Mouse (Mus musculus): ENCODE measurements around the gene Zfand2b.

The Zfand2b gene

DNA sequence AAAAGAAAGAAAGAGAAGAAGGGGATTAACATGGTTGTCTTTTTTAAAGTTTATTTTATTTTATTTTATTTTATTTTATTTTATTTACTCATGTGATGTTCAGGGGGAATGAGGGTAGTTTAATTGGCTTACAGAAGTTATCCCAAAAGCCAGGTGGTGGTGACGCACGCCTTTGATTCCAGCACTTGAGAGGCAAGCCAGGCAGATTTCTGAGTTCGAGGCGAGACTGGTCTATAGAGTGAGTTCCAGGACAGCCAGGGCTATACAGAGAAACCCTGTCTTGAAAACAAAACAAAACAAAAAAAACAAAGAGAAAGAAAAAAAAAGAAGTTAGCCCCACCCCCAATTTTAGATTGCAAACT is 8.2 kb upstream of the Zfand2b start:
- no peak for DNase-seq

DNA sequence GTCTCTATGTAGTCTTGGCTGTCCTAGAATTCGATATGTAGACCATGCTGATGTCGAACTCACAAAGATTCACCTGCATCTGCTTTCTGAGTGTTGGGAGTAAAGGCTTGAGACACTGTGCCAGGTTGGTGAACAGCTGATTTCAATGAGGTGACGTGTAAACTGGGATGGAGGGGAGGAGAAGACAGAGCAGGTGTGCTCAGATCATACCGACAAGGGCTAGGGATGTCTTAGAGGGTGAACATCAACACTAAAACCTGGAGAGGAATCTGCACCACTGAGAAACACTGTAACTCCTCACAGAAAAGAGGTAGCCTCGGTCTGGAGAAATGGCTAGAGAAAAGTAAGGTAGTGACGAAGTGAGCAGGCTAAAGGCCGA is 364 bp upstream of the Zfand2b start:
- no peak for DNase-seq

DNA sequence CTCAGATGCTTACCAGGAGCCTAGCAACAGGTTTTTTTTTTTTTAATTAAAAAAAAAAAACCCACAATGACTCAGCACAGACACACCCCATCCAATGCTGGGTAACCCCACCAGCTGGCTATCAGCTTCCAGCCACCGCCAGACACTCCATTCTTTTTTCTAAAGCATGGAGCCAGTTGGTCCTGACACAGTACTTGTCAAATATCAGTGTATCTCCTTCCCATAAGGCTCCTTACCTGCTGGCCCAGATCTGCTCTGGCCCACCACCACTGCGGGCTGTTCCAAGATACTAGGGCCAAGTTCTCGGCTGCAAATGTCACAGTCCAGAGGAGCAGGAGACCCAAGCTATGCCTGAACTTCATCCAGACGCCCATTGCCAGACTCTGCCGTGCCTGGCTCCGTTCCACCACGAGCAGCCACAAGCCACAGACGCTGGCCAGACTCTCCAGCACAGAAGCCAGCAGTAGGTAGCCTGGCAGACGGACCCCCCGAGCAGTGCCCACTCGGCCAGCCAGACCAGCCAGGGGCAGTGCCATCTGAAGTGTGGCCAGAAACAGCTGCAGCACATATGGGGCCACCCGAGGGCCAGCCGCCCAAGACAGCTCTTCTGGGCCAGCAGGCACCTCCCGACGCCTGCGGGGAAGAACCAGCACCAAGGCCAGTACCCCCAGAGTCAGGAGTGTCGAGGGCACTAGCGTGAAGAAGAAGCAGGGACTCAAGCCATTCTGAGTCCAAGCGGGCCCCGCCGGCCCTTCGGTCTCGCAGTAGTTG is 11.1 kb downstream of the Zfand2b start:
- no peak for DNase-seq

DNA sequence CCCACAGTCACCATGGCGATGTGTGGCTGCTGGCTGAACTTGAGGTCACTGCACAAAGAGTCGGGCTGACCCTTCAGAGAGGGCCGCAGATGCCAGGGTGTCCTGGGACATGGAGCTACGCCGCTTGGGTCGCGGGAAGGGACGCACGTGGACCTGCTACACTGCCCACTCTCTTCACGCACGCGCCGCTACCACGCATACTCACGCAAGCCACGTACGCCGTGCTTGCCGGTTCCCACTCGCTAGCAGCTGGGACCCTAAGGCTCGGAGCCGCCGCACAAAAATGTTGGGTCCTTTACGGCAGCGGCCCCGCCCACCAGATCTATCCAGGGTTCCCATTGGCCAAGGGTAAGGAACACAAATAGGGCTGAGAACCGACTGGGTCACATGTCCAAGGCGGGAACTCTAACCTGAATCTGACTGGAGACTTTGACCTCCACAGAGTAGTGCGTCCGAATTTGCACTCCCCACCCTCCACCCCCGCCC is 11.7 kb downstream of the Zfand2b start, which contains the start of gene Abcb6:
Gene Abcb6 (minus strand): TSS at position 288 of the 486 bp plus-strand sequence.
- peak; percentile 90 for DNase-seq

DNA sequence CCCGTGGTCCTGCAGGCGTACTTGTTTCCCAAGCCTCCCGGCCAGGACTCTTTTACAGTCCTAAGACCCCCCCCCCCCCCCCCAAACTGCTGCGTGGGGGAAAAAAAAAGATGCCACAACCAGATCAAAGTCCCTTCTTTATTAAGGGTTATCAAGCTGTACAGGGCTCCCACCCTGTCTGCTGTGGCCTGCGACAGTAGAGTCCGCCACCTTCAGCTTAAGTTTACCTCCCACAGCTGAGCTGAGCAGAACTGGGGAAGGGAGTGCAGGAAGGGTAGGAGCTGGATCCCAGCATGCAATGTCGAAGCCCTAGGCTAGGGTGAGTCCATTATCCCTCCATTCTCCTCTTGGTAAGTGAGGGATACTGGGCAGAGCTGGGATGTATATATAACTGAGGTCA is 12.3 kb downstream of the Zfand2b start:
- no peak for DNase-seq

DNA sequence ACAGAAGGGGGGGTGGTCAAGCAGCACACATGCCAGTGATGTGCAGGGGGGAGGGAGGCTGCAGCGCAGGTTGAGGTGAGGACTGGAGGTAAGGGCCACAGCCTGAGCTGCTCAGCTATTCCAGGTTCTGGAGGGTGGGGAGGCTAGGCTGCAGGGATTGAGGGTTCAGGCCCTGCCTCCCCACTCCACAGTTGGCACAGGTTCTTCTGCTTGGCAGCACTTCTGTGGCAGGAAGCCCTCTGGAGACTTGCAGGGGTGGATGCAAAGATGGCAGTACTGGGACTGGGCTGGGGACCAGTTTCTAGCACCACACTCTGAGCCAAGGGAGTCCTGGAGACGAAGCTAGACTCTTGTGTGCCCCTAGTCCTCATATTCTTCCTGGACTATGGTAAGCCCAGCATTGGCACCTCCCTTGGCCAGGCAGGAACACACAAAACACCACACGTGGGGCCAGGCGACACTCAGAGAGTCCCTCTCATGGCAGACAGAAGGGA is 13.0 kb downstream of the Zfand2b start:
- DNase-seq: no peak

DNA sequence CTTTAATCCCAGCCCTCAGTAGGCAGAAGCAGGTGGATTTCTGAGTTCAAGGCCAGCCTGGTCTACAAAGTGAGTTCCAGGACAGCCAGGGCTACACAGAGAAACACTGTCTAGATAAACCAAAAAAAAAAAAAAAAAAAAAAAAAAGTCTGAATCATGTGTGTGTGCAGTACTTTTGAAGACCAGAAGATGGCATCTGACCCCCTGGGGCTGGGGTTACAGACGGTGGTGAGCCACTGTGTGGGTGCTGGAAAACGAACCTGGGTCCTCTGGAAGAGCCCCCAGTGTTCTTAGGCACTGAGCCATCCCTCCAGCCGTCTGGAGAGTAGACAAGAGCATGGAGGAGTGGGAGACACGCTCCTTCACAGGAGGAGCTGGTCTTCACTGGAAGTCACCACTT is 13.7 kb downstream of the Zfand2b start:
- no peak for DNase-seq

DNA sequence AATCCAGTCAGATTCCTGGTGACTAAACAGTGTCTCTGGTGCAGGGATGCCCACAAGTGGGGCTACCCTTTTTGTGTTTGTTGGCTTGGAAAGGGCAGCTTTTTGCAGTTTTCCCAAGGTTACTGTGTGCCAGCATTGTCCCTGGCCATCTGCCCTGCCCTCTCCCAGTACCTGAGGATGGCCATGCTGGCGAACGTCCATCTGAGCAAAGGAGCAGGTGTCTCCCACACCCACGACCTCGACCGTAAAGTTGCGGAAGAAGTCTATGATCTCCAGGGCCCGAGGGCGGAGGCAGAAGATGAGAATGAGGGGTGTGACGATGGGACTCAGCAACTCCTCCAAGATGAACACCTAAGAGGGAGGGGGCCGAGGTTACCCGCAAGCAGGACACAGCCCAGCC is 17.0 kb downstream of the Zfand2b start:
- no peak for DNase-seq

DNA sequence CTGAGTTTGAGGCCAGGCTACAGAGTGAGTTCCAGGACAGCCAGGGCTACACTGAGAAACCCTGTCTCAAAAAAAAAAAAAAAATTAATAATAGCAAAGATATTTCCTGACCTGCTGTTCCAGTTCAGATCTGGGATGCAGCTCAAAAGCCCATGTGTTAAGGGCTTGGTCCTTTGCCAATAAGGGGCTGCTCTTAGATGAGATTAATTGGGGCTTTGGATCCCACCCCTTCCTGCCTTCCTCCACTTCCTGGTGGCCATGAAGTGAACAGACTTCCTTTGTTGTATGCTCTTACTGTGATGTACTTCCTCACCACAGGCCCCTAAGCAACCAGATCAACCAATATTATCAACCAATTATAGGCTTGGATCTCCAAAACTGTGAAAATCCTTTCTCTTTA is 18.7 kb downstream of the Zfand2b start:
- no peak for DNase-seq

DNA sequence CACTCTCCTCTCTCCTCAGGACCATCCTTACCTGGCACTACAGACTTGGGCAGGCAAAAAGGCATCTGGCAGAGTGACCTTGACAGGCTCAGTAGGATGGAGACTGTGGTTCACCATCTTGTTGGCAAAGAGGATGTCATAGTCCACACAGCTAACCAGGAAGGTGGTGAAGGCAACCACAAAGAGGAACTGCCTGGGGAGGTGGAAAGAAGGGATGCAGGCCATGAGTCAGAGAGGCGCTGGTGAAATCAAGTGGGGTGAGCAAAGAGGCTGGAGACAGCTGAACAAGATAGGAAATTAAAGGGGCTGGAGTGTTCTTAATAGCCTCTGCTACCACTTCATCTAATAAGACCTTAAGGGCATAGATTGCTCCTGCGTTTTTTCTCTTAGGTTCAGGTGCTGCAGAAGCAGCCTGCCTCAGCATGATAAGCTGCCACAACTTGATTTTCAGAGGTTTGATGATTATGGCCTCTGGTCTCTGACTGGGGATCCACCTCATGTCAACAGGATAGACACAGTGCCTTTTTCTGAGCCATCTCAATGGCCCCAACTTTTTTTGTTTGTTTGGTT is 19.6 kb downstream of the Zfand2b start:
- DNase-seq: no peak

DNA sequence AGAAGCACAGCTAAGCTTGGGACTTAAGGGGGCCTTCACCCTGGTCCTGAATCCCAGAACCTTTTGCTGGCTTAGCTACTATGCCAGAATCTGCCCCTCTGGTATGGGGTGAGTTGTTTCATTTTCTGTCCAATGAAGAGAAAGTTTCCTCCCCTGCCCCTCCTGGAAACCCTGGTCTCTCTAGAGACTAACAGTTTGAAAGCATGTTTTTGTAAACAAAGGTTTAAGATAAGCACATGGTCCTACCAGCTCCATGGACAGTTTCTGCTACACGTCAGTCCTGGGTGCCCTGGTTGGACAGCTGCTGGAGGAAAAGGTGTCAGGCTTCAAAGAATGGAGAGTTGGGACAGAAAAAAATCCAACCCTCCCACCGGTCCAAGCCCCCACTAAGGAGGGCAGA is 22.1 kb downstream of the Zfand2b start:
- no peak for DNase-seq

DNA sequence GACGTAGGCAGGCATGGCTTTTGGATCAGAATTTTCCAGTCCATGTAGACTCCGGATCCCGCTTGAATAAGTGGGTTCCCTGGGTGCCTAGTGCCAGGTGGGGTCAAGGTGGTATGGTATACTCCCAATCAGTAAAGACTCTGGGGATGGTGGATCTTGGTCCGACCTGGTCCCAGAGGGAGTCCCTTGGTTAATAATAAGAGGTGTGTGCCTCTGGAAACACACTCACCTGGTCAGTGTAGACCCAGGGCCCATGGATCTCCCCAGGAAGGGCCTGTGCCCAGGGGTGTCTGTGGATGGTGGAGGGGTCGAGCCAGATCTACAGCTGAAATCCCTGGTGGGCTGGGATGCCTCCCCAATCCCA is 22.8 kb downstream of the Zfand2b start:
- no peak for DNase-seq

DNA sequence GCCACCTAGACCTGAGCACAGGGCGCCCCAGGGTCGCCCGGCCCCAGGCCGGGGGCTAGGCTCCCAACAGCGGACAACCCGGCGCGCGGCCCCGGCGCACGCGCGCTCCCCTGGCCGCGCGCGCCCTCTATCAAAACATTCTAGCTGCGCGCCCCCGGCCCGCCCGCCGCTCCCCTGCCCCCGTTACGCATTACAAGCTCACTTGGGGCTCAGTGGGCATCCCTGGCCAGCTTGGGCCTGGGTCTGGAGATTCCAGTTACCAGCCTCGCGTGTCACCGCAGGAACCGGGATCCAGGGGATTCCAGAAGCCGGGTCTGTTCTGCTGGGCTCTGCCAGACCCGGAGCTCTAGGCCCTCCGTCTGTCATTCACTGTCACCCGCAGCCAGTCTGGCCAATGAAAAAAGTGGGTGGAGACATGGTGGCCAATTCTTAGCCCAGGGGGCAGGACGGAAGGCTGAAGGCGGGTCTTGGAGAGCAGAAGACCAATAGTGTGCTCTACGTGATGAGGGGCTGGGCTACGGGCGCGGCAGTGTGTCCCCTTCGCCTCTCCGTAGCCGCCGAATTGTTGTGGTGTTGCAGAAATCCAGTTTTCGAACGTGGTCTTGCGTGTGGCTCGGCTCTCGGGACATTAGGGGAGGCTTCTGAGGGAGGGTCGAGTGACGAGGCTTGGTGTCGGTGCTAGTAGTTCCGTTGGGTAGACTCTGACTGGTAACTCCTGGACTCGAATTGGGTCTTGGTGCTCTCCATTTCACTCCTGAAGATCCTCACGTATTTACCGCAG is 23.4 kb downstream of the Zfand2b start, which contains the start of the genes Ankzf1 and Atg9a:
Gene Ankzf1 (plus strand): TSS at position 530 of the 781 bp plus-strand sequence.
Gene Atg9a (minus strand): TSS at position 575 of the 781 bp plus-strand sequence.
- peak; percentile 89 for DNase-seq

DNA sequence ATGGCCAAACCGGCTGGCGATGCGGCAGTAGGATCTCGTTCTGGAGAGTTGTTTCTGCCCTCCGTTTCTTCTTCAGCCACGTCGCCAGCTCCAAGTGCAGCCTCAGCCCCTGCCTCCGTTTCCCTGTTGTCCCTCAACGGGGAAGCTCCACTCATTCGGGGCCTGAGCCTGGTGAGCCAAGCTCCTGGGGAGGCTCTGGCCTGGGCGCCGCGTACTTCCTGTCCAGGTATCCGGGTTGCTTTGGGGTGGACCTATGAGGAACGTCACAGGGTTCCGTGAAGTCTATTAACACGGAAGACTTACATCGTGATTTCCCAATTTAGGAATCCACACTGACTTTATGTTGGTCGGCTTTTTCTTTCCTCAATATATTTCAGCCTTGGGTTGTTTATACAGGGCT is 24.0 kb downstream of the Zfand2b start:
- peak; percentile 44 for DNase-seq

DNA sequence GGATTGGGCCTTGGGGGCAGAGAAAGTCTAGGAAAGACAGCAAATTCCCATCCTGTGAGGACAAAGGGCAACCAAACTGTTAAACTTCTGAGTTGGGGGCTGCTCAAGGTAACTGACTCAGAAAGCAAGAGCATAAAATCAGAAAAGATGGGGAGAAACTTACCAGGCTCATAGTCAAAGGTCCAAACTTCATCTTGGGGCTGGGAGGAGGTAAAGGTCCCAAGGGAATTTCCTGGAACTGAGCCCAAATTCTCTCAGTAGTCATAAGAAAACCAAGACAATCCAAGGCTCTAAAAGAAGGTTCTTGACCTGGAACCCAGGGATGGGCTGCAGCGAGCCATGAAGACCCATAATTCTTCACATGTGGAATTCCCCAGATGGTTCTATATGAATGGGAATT is 32.8 kb downstream of the Zfand2b start:
- DNase-seq: no peak

DNA sequence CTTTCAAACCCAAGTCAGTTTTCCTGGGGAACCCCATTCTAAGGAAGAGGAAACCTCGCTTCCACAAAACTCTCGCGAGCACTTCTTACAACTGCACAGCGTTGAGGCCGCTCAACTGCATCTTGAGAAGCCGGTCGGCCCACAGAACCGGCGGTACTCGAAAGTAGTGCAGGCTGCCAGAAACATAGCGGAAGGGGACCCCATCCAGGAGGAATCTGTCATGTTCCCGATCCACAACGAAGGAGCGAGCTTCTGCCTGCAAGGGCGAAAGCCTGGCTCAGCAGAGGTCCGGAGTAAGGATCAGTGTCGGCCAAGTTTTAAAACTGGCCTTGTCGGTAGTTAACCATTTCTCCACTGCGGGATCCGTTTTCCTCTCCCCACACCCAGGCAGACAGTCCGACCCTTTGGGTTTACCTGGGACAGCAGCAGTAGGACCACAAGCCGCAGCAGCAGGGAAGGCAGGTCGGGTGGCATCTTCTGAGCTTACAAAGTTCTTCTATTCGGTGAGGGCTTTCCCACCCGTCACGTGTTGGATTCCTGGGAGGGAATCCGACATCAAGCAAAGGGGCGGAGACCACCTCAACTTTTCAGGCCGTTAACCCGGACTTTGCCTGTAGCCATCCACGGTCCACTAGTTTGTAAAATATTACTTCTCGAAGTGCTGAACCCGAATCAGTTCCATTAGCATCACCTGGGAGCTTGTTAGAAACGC is 40.7 kb downstream of the Zfand2b start:
- peak; percentile 58 for DNase-seq

DNA sequence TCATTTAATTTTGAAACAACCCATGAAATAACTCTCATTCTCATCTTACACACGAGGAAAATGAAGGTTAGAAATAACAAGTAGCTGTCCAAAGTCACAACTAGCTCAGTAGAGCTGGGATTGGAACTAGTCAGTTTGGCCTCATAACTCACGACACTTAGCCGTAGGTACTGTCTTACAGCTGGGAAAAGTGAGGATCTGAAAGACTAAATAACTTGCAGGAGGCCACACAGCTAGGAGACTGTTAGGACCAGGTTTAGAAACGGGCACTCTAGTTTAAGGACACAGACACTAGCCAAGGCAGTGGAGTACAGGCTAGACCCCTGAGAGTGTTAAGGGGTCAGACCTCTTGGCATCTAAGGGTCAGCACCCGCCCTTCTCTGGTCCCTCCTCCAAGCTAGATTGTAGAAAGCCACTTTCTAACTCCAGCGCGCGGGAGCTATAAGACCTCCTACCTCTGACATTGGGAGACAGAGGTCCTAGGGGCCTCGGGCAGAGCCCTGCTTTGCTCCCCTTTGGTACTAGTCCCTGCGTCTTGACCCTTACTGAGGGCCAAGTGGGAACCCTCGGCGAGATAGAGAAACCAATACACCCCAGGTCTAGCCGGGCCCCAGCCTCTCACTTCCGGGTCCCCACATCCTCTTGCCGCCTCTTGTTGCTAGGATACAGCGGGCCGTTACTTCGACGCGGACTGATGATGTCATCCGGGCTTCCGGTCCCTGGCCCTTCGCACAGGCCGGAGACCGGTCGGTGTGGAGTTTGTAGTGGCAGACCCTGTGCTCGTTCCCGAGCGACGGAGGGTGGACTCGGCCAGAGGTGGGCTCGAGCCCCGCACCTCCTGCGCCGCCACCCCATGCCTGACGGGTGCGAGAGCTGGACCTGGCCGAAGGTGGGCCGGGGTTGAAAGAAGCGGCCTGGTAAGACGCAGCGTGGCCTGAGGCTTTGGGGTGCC is 42.0 kb downstream of the Zfand2b start, which contains the start of the genes Glb1l and Stk16:
Gene Glb1l (minus strand): TSS at position 678 of the 952 bp plus-strand sequence.
Gene Stk16 (plus strand): TSS at position 703 of the 952 bp plus-strand sequence.
- DNase-seq: peak; percentile 96

DNA sequence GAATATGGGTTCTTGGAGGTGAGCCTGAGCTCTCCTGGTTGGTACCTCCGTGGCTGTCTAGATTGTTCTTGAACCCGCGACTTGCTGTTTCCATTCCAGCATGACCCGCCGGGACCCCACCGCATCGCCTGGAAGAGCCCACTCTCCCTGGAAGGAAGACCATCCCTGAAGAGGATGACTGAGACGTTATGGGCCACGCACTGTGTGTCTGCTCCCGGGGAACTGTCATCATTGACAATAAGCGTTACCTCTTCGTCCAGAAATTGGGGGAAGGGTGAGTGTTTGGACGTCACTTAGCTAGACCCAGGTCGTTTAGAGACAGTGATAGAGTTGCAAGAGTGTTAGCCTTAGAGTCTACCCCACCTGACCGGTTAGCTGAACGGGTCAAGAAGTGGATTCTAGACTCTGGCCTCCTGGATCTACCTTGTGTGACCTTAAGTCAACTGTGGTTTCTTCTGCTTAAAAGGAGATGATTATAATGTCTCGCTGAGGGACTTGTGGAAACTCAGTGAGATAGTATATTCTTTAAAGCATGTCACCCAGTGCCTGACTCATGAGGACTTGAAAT is 42.8 kb downstream of the Zfand2b start:
- no peak for DNase-seq

DNA sequence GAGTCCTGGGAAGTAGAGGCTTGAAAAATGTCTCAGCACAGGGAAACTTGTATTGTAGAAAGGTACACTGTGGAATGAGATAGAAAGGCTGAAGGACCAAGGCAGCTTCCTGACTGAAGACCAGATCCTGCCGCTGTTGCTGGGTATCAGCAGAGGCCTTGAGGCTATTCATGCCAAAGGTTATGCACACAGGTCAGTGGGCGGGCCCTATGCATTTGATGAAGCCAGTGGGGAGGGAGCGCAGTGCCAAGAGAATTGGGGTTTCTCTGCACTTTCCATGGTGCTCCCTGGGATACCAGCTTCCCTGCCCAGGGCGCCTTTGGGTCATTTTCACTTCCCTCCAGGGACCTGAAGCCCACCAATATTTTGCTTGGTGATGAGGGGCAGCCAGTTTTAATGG is 44.1 kb downstream of the Zfand2b start:
- no peak for DNase-seq

DNA sequence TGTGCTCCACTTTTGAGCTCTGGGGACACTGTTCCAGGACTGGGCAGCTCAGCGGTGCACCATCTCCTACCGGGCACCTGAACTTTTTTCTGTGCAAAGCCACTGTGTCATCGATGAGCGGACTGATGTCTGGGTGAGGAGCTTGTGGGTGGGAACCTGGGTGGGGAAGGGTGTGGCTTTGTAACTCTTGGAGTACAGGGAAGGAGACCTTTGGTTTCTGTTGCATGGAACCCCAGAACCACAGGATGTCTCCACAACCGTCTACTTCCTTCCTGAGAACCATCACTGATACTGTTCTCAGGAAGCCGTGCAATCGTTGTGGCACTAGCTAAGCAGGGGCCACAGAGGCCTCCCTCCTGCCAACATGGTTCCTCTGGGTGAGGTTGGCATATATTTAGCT is 44.6 kb downstream of the Zfand2b start:
- peak; percentile 14 for DNase-seq

DNA sequence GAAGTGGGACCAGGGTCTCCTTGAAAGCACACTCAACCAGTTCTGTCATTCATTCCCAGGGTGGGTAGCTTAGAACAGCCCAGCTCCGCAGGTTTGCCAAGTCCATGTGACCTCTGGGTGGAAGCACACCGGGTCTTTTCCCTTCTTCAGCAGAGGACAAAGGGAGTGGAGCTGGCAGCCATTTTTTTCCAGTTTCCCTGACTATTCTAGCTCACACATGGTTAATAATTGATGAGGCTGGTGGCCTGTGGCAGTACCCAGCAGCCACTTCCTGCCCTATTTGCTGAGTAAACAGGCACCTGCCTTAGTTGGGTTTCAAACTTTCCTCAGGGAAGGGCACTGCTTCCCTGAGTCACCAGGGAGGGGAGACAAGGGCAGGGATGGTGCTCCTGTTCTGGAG is 46.0 kb downstream of the Zfand2b start:
- no peak for DNase-seq
